Mouse (Mus musculus) midbrain, embryonic 12.5 days (tissue): ENCODE results near the gene Rin3. TPM values are rescaled to one million over a fixed set of nuclear protein-coding genes. Genes with fewer than 3 reads are reported as not detected.
"Not testable (repeated sequence)": the region's sequence is repeated elsewhere in the genome, so short reads cannot be mapped to it uniquely, and the experiment has no call there.

Experiments
- ATAC-seq: fragments of 200-750 bp; cut with Nextera tagmentation; 2 replicates; pipeline ENCODE4 v1.8.0; 2017; ENCODE audit warnings: low read depth, moderate TSS enrichment, moderate library complexity; ENCODE audit not compliant: low FRiP score
- H3K27ac ChIP-seq: fragments of 300-500 bp; sonication (generic); replicated peaks from 2 replicates; pipeline ENCODE4 v1.5.1; 2016; ENCODE audit warnings: mild to moderate bottlenecking
- H3K27me3 ChIP-seq: fragments of 300-500 bp; sonication (generic); 2 replicates; pipeline ENCODE4 v1.6.1; 2016; ENCODE audit warnings: mild to moderate bottlenecking
- H3K36me3 ChIP-seq: fragments of 300-500 bp; sonication (generic); 2 replicates; pipeline ENCODE4 v1.6.1; 2016
- H3K4me1 ChIP-seq: fragments of 300-500 bp; sonication (generic); 2 replicates; pipeline ENCODE4 v1.6.1; 2016
- H3K4me2 ChIP-seq: fragments of 300-500 bp; sonication (generic); replicated peaks from 2 replicates; pipeline ENCODE4 v1.6.1; 2016; ENCODE audit warnings: mild to moderate bottlenecking, moderate library complexity
- H3K4me3 ChIP-seq: fragments of 300-500 bp; sonication (generic); 2 replicates; pipeline ENCODE4 v1.5.1; 2016; ENCODE audit warnings: mild to moderate bottlenecking
- H3K9ac ChIP-seq: fragments of 300-500 bp; sonication (generic); replicated peaks from 2 replicates; pipeline ENCODE4 v1.6.1; 2016; ENCODE audit warnings: mild to moderate bottlenecking, moderate library complexity
- H3K9me3 ChIP-seq: fragments of 300-500 bp; sonication (generic); 2 replicates; pipeline ENCODE4 v1.6.1; 2016; ENCODE audit warnings: mild to moderate bottlenecking
- WGBS: fragments of 180-500 bp; shearing (Covaris S2); methylation state at CpG from one replicate; pipeline ENCODE4 v1.1.7; 2016; 5-methylcytosine and 5-hydroxymethylcytosine counted together
- polyA plus RNA-seq: library from polyadenylated mRNA; unstranded; fragments of >200 nt; fragmentation: Nextera tagmentation; extraction: Ambion mirVana; gene quantifications from 2 replicates; pipeline ENCODE4 v1.2.1, GENCODE M21; 2016

Rin3 gene
- polyA plus RNA-seq, 1 experiment from 2014 or later = 5.1 TPM

DNA sequence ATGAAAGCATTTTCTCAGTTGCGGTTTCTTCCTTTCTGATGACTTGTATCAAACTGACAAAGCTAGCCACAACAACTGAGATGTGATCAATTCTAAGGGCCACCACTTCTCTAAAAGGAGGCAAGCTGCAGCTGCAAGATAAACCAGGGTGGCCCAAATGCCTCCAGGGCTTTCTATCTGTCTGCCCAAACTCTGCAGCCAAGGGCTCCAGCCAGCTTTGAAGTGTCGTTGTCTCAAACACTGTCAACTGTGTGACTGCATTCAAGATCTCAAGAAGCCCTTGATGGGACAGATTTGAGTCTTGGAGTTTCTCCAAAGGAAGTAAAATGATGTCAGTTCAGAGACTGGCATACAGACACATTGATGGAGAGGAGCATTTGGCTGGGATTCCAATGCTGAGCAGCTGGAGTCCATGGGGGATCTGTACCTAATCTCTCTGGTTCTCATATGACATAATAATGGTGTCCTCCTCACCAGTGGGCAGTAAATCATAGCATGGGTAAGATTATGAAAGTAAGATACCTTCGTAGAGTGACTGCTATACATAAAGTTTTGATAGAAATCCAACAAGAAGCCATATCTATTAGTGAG is 24.2 kb upstream of the Rin3 start:
- Histone ChIP-seq H3K27ac (no peak overlapping the region), H3K27me3 (no peaks in the 10 kb centered on the region), H3K36me3 (no peaks in the 10 kb centered on the region), H3K4me2 (no peak overlapping the region), H3K9ac (no peak overlapping the region), H3K4me3 (no peak overlapping the region), H3K4me1 (no peaks in the 10 kb centered on the region), H3K9me3 (no peaks in the 10 kb centered on the region)
- 84% methylated on average over 3 of the region's 3 CpGs for WGBS
- ATAC-seq = no peak

DNA sequence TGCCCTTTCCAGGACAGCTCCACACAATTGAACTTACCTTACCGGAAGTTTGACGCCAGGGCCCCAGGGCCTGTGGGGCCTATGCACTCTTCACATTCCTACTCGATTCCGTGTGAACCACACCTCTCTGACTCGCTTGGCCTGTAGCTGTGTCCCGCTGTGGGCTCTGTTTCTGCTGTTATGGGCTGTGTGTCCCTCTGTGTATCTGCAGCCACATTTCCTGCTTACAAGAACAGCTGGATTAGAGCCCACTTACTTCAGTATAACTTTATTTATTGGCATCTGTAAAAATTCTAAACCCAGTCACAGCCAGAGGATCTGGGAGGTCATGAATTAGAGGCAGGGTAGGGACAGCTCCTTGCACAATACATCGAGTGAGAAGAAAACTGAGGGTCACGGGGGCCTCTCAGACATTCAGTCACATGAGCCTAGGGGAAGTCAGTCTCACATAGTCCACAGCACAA is 20.9 kb upstream of the Rin3 start:
- Histone ChIP-seq H3K4me2 (no peak overlapping the region), H3K27ac (no peak overlapping the region), H3K9ac (no peak overlapping the region), H3K36me3 (no peaks in the 10 kb centered on the region), H3K9me3 (no peaks in the 10 kb centered on the region), H3K4me1 (no peaks in the 10 kb centered on the region), H3K27me3 (no peaks in the 10 kb centered on the region), H3K4me3 (no peak overlapping the region)
- WGBS = 55% methylated on average over 8 of the region's 8 CpGs
- no peak for ATAC-seq

- H3K27me3 ChIP-seq = no peaks in the 10 kb centered on the region
- no peak overlapping the region for H3K4me3 ChIP-seq
- no peaks in the 10 kb centered on the region for H3K9me3 ChIP-seq
- 83% methylated on average over 2 of the region's 2 CpGs for WGBS
- H3K36me3 ChIP-seq = no peaks in the 10 kb centered on the region
- H3K9ac ChIP-seq = no peak overlapping the region
- H3K27ac ChIP-seq = no peak overlapping the region
- no peaks in the 10 kb centered on the region for H3K4me1 ChIP-seq
- no peak for ATAC-seq
- H3K4me2 ChIP-seq = no peak overlapping the region
These were observed 20.0 kb upstream of the Rin3 start for GRCm38 (mm10) chr12:102262809-102263208.

- no peaks in the 10 kb centered on the region for H3K9me3 ChIP-seq
- ATAC-seq = no peak
- no peak overlapping the region for H3K4me2 ChIP-seq
These were observed 19.6 kb upstream of the Rin3 start for GRCm38 (mm10) chr12:102263249-102263648.

GRCm38 (mm10) chr12:102266433-102266832 is 16.4 kb upstream of the Rin3 start:
- 89% methylated on average over 8 of the region's 8 CpGs for WGBS
- H3K4me2 ChIP-seq = no peak overlapping the region
- no peak for ATAC-seq

More at GRCm38 (mm10) chr12:102263249-102263648, 19.6 kb upstream of the Rin3 start:
- no peak overlapping the region for H3K4me3 ChIP-seq
- H3K9ac ChIP-seq = no peak overlapping the region
- H3K27me3 ChIP-seq = no peaks in the 10 kb centered on the region
- H3K4me1 ChIP-seq = no peaks in the 10 kb centered on the region
- no peak overlapping the region for H3K27ac ChIP-seq
- no peaks in the 10 kb centered on the region for H3K36me3 ChIP-seq

DNA sequence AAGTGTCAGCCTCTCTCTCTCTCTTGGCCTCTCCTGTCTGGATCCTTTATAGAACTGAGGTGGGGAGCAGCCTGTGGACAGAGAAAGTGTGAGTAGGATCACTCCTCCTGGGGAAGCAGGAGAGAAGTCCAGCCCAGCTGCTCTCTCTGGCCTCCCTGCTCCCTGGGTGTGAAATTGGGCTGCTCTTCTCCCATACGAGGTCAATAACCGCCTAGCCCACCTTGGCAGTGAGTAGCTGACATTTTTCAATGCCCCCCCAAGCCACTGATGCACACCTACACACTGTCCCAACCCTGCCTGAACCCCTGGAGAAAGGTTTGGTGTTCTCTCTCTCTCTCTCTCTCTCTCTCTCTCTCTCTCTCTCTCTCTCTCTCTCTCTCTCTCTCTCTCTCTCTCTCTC is 13.7 kb upstream of the Rin3 start:
- Histone ChIP-seq H3K4me1 (no peaks in the 10 kb centered on the region), H3K9ac (no peak overlapping the region), H3K36me3 (no peaks in the 10 kb centered on the region), H3K4me2 (no peak overlapping the region), H3K4me3 (no peak overlapping the region), H3K9me3 (no peaks in the 10 kb centered on the region), H3K27me3 (no peaks in the 10 kb centered on the region), H3K27ac (no peak overlapping the region)
- WGBS = 61% methylated on average over 2 of the region's 2 CpGs
- ATAC-seq = no peak

More at GRCm38 (mm10) chr12:102266433-102266832, 16.4 kb upstream of the Rin3 start:
- Histone ChIP-seq H3K9ac (no peak overlapping the region), H3K27me3 (no peaks in the 10 kb centered on the region), H3K4me1 (no peaks in the 10 kb centered on the region), H3K36me3 (no peaks in the 10 kb centered on the region), H3K27ac (no peak overlapping the region), H3K4me3 (no peak overlapping the region), H3K9me3 (no peaks in the 10 kb centered on the region)

GRCm38 (mm10) chr12:102270776-102271405 is 12.0 kb upstream of the Rin3 start:
- 88% methylated on average over 6 of the region's 6 CpGs for WGBS
- H3K9me3 ChIP-seq = no peaks in the 10 kb centered on the region
- no peaks in the 10 kb centered on the region for H3K27me3 ChIP-seq
- no peak overlapping the region for H3K27ac ChIP-seq
- no peak overlapping the region for H3K4me3 ChIP-seq
- no peak overlapping the region for H3K4me2 ChIP-seq
- H3K9ac ChIP-seq = no peak overlapping the region
- no peak for ATAC-seq
- no peaks in the 10 kb centered on the region for H3K4me1 ChIP-seq
- H3K36me3 ChIP-seq = no peaks in the 10 kb centered on the region

DNA sequence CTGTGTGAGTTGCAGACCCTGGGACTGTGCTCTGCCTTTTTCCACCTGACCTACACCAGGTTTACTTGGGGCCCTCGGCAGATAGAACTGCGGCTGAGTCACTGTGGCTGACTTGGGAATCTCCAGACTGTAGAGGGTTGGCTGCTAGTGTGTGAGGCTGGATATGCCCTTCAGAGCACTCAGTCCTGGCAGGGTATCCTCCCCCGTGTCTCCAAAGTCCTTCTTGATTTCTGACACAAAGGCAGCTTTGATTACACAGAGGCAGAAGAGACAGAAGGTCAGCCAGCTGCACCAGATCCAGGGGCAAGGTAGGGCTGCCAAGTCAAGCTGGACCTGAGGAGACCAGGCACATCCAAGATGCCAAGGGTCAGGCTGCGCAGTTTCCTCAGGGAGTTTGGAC is 11.4 kb upstream of the Rin3 start:
- H3K9me3 ChIP-seq = no peaks in the 10 kb centered on the region
- H3K36me3 ChIP-seq = no peaks in the 10 kb centered on the region
- WGBS = 79% methylated on average over 4 of the region's 4 CpGs
- no peak overlapping the region for H3K27ac ChIP-seq
- H3K4me1 ChIP-seq = no peaks in the 10 kb centered on the region
- H3K27me3 ChIP-seq = no peaks in the 10 kb centered on the region
- H3K4me2 ChIP-seq = no peak overlapping the region
- H3K9ac ChIP-seq = no peak overlapping the region
- no peak for ATAC-seq
- no peak overlapping the region for H3K4me3 ChIP-seq

DNA sequence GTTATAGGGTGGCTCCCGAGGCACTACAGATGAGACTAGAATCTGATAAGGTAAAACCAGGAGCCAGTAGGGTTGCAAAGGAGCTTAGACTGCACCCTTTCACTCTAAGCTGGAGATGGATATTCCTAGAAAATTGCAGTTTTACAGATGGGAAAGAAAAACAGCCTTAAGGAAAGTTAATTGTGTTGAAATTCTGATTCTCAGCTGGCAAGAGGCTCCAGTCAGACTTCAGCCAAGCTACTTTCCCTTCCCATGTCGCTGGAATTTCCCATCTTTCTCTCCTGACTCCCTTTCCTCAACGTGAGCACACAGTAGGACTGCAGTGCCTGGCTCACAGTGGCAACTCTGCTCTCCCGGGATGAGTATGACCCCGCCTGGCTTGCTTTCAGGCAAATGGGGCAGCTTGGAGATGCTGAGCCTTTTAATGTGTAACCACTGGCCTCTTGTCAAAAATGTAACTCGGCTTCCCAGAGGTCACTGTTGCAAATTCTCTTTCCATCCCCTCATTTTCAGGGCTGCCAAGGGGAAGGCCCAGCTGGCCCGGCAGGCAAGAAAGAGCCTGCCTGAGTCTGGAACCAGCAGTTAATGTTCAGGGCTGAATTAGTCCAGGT is 6.9 kb upstream of the Rin3 start:
- Histone ChIP-seq H3K4me2 (no peak overlapping the region), H3K9me3 (no peaks in the 10 kb centered on the region), H3K36me3 (no peaks in the 10 kb centered on the region), H3K27me3 (peaks cover 4% of the 10 kb centered on the region; the same call in 1 of the 2 replicates), H3K27ac (no peak overlapping the region), H3K4me1 (no peaks in the 10 kb centered on the region), H3K9ac (no peak overlapping the region), H3K4me3 (no peak overlapping the region)
- WGBS = 69% methylated on average over 7 of the region's 7 CpGs
- no peak for ATAC-seq

DNA sequence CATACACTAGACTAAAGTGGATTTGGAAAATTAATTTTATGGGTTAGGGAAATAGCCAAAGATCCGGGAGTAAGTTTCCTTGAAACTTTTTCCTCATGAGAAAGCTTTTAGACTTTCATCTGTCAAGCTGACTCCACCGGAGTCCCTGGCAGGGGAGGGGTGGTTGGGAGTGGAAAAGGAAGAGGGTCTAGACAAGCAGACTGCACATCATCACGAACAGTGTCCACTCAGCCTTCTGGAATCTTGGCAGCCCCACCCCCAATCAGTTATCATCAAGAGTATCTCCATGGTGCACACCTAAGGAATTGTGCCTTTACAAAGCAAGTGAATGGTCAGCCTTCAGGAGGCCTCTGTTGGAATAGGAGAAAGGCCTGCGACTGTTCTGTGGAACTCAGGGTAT is 2.6 kb upstream of the Rin3 start:
- H3K27ac ChIP-seq, H3K9ac ChIP-seq, H3K36me3 ChIP-seq, ATAC-seq, H3K9me3 ChIP-seq, H3K4me2 ChIP-seq, H3K4me3 ChIP-seq: not testable (repeated sequence)
- WGBS = 71% methylated on average over 4 of the region's 4 CpGs
- Histone ChIP-seq H3K27me3 (peaks cover 40% of the 10 kb centered on the region), H3K4me1 (peaks cover 17% of the 10 kb centered on the region)

DNA sequence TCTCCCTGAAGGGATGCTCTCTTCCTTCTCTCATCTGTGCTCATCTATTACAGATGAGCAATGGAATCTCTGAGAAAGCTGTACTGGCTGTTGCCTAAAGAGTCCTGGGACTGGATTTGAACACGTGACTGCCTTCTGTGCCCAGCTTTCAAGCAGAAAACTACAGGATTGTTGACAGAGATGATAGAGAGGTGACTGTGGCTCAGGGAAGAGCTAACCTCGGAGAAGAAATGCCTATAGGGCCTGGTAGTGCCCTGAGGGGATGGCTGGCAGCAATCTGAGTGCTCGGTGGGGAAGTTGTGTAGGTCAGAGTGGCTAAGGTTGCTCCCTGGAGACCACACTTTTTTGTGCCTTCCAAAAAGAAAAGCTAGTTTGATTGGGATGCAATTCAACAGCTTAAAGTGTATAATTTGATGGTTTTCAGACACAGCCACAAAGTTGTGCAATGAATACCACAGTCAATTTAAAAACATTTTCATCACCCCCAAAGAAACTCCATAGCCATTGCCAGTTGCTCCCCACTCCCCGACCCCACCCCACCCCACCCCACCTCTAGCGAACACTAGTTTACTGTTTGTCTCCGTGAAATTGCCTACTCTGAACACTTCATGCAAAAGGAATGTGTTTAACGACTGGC is 1.9 kb upstream of the Rin3 start:
- WGBS = 74% methylated on average over 7 of the region's 7 CpGs
- no peak overlapping the region for H3K27ac ChIP-seq
- H3K4me3 ChIP-seq = no peak overlapping the region
- H3K4me2 ChIP-seq = no peak overlapping the region
- no peak overlapping the region for H3K9ac ChIP-seq
- no peaks in the 10 kb centered on the region for H3K9me3 ChIP-seq
- H3K4me1 ChIP-seq = peaks cover 17% of the 10 kb centered on the region
- ATAC-seq = no peak
- H3K36me3 ChIP-seq = no peaks in the 10 kb centered on the region
- peaks cover 44% of the 10 kb centered on the region for H3K27me3 ChIP-seq

DNA sequence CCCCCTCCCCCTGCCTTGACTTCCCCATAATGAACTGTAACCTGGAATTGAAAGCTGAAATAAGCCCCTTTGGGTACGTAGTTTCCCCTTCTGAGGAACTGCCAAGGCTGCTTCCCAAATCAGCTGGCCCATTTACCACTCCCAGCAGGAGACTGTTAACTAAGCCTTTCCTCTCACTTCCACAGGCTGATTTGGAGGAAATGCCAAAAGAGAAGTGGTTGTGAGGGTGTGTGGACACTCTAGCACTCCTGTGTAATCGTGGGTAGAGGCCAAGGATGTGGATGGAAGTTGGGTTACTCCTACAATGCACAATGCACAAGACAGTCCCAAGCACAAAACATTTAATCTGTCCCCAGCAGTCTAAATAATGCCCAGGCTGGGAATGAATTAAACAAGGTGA is 722 bp upstream of the Rin3 start:
- Histone ChIP-seq H3K4me2 (no peak overlapping the region), H3K27me3 (peaks cover 44% of the 10 kb centered on the region), H3K4me3 (no peak overlapping the region), H3K27ac (no peak overlapping the region), H3K9me3 (no peaks in the 10 kb centered on the region), H3K36me3 (no peaks in the 10 kb centered on the region), H3K9ac (no peak overlapping the region), H3K4me1 (peaks cover 17% of the 10 kb centered on the region)
- WGBS = 60% methylated on average over 2 of the region's 2 CpGs
- ATAC-seq = no peak
